Mouse (Mus musculus): Measurements from ENCODE around the gene Gnai2. TPM values are rescaled to one million over a fixed set of nuclear protein-coding genes. Genes with fewer than 3 reads are reported as not detected.
"Not testable (repeated sequence)": the region's sequence is repeated elsewhere in the genome, so short reads cannot be mapped to it uniquely, and the experiment has no call there.

Gene Gnai2
- polyA plus RNA-seq, 1 experiment from 2014 or later = 210 TPM

- Histone ChIP-seq H3K4me3 (no peak overlapping the region), H3K9ac (peak overlapping the region; percentile 15; the same call in 1 of the 2 replicates), H3K4me1 (peaks cover 70% of the 10 kb centered on the region), H3K9me3 (replicated peaks) (no peaks in the 10 kb centered on the region), H3K27ac (peak overlapping the region; percentile 79; the same call in 1 of the 2 replicates), H3K4me2 (peak overlapping the region; percentile 75; the same call in 1 of the 2 replicates), H3K36me3 (peaks cover 15% of the 10 kb centered on the region), H3K27me3 (replicated peaks) (no peaks in the 10 kb centered on the region)
- 80% methylated on average over 10 of the region's 10 CpGs for WGBS (ENCODE audit: insufficient replicate concordance)
- no peak for ATAC-seq
These were observed 57.3 kb downstream of the Gnai2 start for GRCm38 (mm10) chr9:107577871-107578270.

GRCm38 (mm10) chr9:107576357-107577107, 58.6 kb downstream of the Gnai2 start, which contains the start of gene Hyal1:
TSS of gene Hyal1 (plus strand) at chr9:107576927.
- peak within 1 kb of the TSS; percentile 75 for H3K4me2 ChIP-seq
- no peaks in the 10 kb centered on the region for H3K9me3 ChIP-seq (replicated peaks)
- peak within 1 kb of the TSS; percentile 79 for H3K27ac ChIP-seq
- peak; percentile 77 for ATAC-seq
- H3K4me3 ChIP-seq = peak within 1 kb of the TSS; percentile 54
- peaks cover 70% of the 10 kb centered on the region for H3K4me1 ChIP-seq
- peak within 1 kb of the TSS; percentile 70 for H3K9ac ChIP-seq
- 26% methylated on average over 16 of the region's 16 CpGs for WGBS (ENCODE audit: insufficient replicate concordance)
- no peaks in the 10 kb centered on the region for H3K27me3 ChIP-seq (replicated peaks)
- peaks cover 24% of the 10 kb centered on the region for H3K36me3 ChIP-seq

- 78% methylated on average over 14 of the region's 14 CpGs for WGBS (ENCODE audit: insufficient replicate concordance)
- peaks cover 32% of the 10 kb centered on the region for H3K36me3 ChIP-seq
- no peak overlapping the region for H3K4me3 ChIP-seq
- H3K9me3 ChIP-seq (replicated peaks) = no peaks in the 10 kb centered on the region
- peak overlapping the region; percentile 79 for H3K27ac ChIP-seq
- peak overlapping the region; percentile 70; the same call in 1 of the 2 replicates for H3K9ac ChIP-seq
- no peak for ATAC-seq
- H3K4me2 ChIP-seq = no peak overlapping the region
- H3K4me1 ChIP-seq = peaks cover 71% of the 10 kb centered on the region
- no peaks in the 10 kb centered on the region for H3K27me3 ChIP-seq (replicated peaks)
These were observed 59.4 kb downstream of the Gnai2 start for GRCm38 (mm10) chr9:107575579-107576356.

GRCm38 (mm10) chr9:107573774-107574173, 61.4 kb downstream of the Gnai2 start:
- H3K9ac ChIP-seq; H3K4me2 ChIP-seq; H3K9me3 ChIP-seq (replicated peaks); H3K27me3 ChIP-seq (replicated peaks); H3K4me3 ChIP-seq; ATAC-seq: not testable (repeated sequence)
- peaks cover 72% of the 10 kb centered on the region for H3K4me1 ChIP-seq
- H3K36me3 ChIP-seq = peaks cover 38% of the 10 kb centered on the region
- 77% methylated on average over 6 of the region's 6 CpGs for WGBS (ENCODE audit: insufficient replicate concordance)
- H3K27ac ChIP-seq = peak overlapping the region; percentile 94; the same call in 1 of the 2 replicates

GRCm38 (mm10) chr9:107572327-107572662, 62.9 kb downstream of the Gnai2 start:
- no peak overlapping the region for H3K4me3 ChIP-seq
- H3K4me1 ChIP-seq = peaks cover 75% of the 10 kb centered on the region
- 94% methylated on average over 2 of the region's 2 CpGs for WGBS (ENCODE audit: insufficient replicate concordance)
- peak overlapping the region; percentile 90 for H3K9ac ChIP-seq
- peak overlapping the region; percentile 86 for H3K4me2 ChIP-seq
- no peak for ATAC-seq
- peak overlapping the region; percentile 94 for H3K27ac ChIP-seq
- H3K36me3 ChIP-seq = peaks cover 38% of the 10 kb centered on the region
- H3K27me3 ChIP-seq (replicated peaks) = no peaks in the 10 kb centered on the region
- H3K9me3 ChIP-seq (replicated peaks) = no peaks in the 10 kb centered on the region

GRCm38 (mm10) chr9:107571534-107572326, 63.4 kb downstream of the Gnai2 start:
- H3K9me3 ChIP-seq (replicated peaks) = no peaks in the 10 kb centered on the region
- 79% methylated on average over 22 of the region's 22 CpGs for WGBS (ENCODE audit: insufficient replicate concordance)
- peak overlapping the region; percentile 90 for H3K9ac ChIP-seq
- H3K4me3 ChIP-seq = peak overlapping the region; percentile 75
- no peaks in the 10 kb centered on the region for H3K27me3 ChIP-seq (replicated peaks)
- H3K4me2 ChIP-seq = peak overlapping the region; percentile 86
- H3K27ac ChIP-seq = peak overlapping the region; percentile 94
- H3K36me3 ChIP-seq = peaks cover 38% of the 10 kb centered on the region
- peaks cover 75% of the 10 kb centered on the region for H3K4me1 ChIP-seq
- peak; percentile 48 for ATAC-seq

GRCm38 (mm10) chr9:107570845-107571244, 64.3 kb downstream of the Gnai2 start:
- peaks cover 38% of the 10 kb centered on the region for H3K36me3 ChIP-seq
- H3K4me1 ChIP-seq = peaks cover 75% of the 10 kb centered on the region
- H3K9ac ChIP-seq = peak overlapping the region; percentile 90
- H3K27me3 ChIP-seq (replicated peaks) = no peaks in the 10 kb centered on the region
- H3K27ac ChIP-seq = peak overlapping the region; percentile 94
- no peaks in the 10 kb centered on the region for H3K9me3 ChIP-seq (replicated peaks)
- peak; percentile 70 for ATAC-seq
- WGBS (ENCODE audit: insufficient replicate concordance) = 40% methylated on average over 21 of the region's 21 CpGs
- peak overlapping the region; percentile 86 for H3K4me2 ChIP-seq
- peak overlapping the region; percentile 75 for H3K4me3 ChIP-seq

- Histone ChIP-seq H3K9me3 (replicated peaks) (no peaks in the 10 kb centered on the region), H3K4me3 (peak overlapping the region; percentile 75), H3K4me1 (peaks cover 77% of the 10 kb centered on the region), H3K36me3 (peaks cover 44% of the 10 kb centered on the region), H3K4me2 (peak overlapping the region; percentile 86), H3K27me3 (replicated peaks) (no peaks in the 10 kb centered on the region), H3K27ac (peak overlapping the region; percentile 94), H3K9ac (peak overlapping the region; percentile 90)
- 67% methylated on average over 13 of the region's 13 CpGs for WGBS (ENCODE audit: insufficient replicate concordance)
- no peak for ATAC-seq
These were observed 65.2 kb downstream of the Gnai2 start for GRCm38 (mm10) chr9:107570016-107570415.

- Histone ChIP-seq H3K4me2 (peak overlapping the region; percentile 86), H3K4me1 (peaks cover 85% of the 10 kb centered on the region), H3K27me3 (replicated peaks) (no peaks in the 10 kb centered on the region), H3K27ac (peak overlapping the region; percentile 94), H3K9ac (peak overlapping the region; percentile 90), H3K4me3 (peak overlapping the region; percentile 75), H3K36me3 (peaks cover 51% of the 10 kb centered on the region), H3K9me3 (replicated peaks) (no peaks in the 10 kb centered on the region)
- under 1% methylated on average over 23 of the region's 23 CpGs for WGBS (ENCODE audit: insufficient replicate concordance)
- ATAC-seq = peak; percentile 11
These were observed 65.9 kb downstream of the Gnai2 start for GRCm38 (mm10) chr9:107569270-107569669.

GRCm38 (mm10) chr9:107568331-107569261, 66.6 kb downstream of the Gnai2 start:
- Histone ChIP-seq H3K4me1 (peaks cover 91% of the 10 kb centered on the region), H3K27ac (peak overlapping the region; percentile 94), H3K9me3 (replicated peaks) (no peaks in the 10 kb centered on the region), H3K27me3 (replicated peaks) (no peaks in the 10 kb centered on the region), H3K36me3 (peaks cover 50% of the 10 kb centered on the region), H3K4me3 (peak overlapping the region; percentile 75), H3K4me2 (peak overlapping the region; percentile 86), H3K9ac (peak overlapping the region; percentile 90)
- ATAC-seq = peak; percentile 77
- 1% methylated on average over 41 of the region's 41 CpGs for WGBS (ENCODE audit: insufficient replicate concordance)
